Mouse (Mus musculus) frontal cortex, postnatal 10 days (tissue): ENCODE measurements around the gene Rere.

Source experiments
- DNase-seq, 2 experiments: peaks; one replicate each; pipeline ENCODE4 v3.0.0; 2022; ENCODE audit warnings: low spot score in 2 of 2, mixed read lengths in 1 of 2

Gene Rere

GRCm38 (mm10) chr4:150426880-150427476, 145.5 kb downstream of the Rere start:
- DNase-seq, result no peak

GRCm38 (mm10) chr4:150428762-150429161, 147.3 kb downstream of the Rere start:
- no peak for DNase-seq

GRCm38 (mm10) chr4:150433827-150434574, 152.6 kb downstream of the Rere start:
- DNase-seq, result no peak

GRCm38 (mm10) chr4:150435590-150435989, 154.1 kb downstream of the Rere start:
- DNase-seq, result no peak

GRCm38 (mm10) chr4:150438621-150439020, 157.2 kb downstream of the Rere start:
- no peak for DNase-seq

GRCm38 (mm10) chr4:150441931-150442330, 160.5 kb downstream of the Rere start:
- no peak for DNase-seq

GRCm38 (mm10) chr4:150444068-150444467, 162.6 kb downstream of the Rere start:
- no peak for DNase-seq

- DNase-seq, result no peak
Measured at GRCm38 (mm10) chr4:150446617-150447016, 165.2 kb downstream of the Rere start.

- DNase-seq, result no peak
Measured at GRCm38 (mm10) chr4:150447517-150447916, 166.1 kb downstream of the Rere start.

GRCm38 (mm10) chr4:150448433-150448832, 167.0 kb downstream of the Rere start:
- no peak for DNase-seq

- no peak for DNase-seq
Measured at GRCm38 (mm10) chr4:150450081-150450691, 168.7 kb downstream of the Rere start.

- no peak for DNase-seq
Measured at GRCm38 (mm10) chr4:150452155-150452847, 170.9 kb downstream of the Rere start.

- DNase-seq, result no peak
Measured at GRCm38 (mm10) chr4:150454571-150455306, 173.3 kb downstream of the Rere start.

- no peak for DNase-seq
Measured at GRCm38 (mm10) chr4:150455750-150456149, 174.3 kb downstream of the Rere start.

- no peak for DNase-seq
Measured at GRCm38 (mm10) chr4:150456452-150456851, 175.0 kb downstream of the Rere start.

- no peak for DNase-seq
Measured at GRCm38 (mm10) chr4:150456886-150457285, 175.4 kb downstream of the Rere start.

GRCm38 (mm10) chr4:150457353-150457752, 175.9 kb downstream of the Rere start:
- no peak for DNase-seq

- DNase-seq, result no peak
Measured at GRCm38 (mm10) chr4:150457771-150458170, 176.3 kb downstream of the Rere start.

GRCm38 (mm10) chr4:150459022-150459794, 177.8 kb downstream of the Rere start:
- no peak for DNase-seq

- DNase-seq, result no peak
Measured at GRCm38 (mm10) chr4:150460451-150460850, 179.0 kb downstream of the Rere start.

GRCm38 (mm10) chr4:150461011-150461410, 179.6 kb downstream of the Rere start:
- no peak for DNase-seq
